Mouse (Mus musculus): ENCODE measurements around the gene Slc16a2. TPM values are rescaled to one million over a fixed set of nuclear protein-coding genes. Genes with fewer than 3 reads are reported as not detected.

The Slc16a2 gene
- 0.21 TPM for polyA plus RNA-seq (2017; shearing (Covaris generic))

GRCm38 (mm10) chrX:103821832-103822196 lies at the start of gene Slc16a2:
Slc16a2 (minus strand) TSS chrX:103821983.

Other genes with a start within 250 kb of the Slc16a2 start
- not detected for gene Zcchc13, start 191.4 kb downstream of the Slc16a2 start, polyA plus RNA-seq (2017; shearing (Covaris generic))
- 42.2 TPM for gene Rlim, start 159.3 kb upstream of the Slc16a2 start, polyA plus RNA-seq (2017; shearing (Covaris generic))